Mouse (Mus musculus): ENCODE measurements around the gene Ahdc1. TPM values are rescaled to one million over a fixed set of nuclear protein-coding genes. Genes with fewer than 3 reads are reported as not detected.

Gene Ahdc1
- total and polyA plus RNA-seq, 3 experiments: 1.6 to 19.9 (median 8.4) TPM

DNA sequence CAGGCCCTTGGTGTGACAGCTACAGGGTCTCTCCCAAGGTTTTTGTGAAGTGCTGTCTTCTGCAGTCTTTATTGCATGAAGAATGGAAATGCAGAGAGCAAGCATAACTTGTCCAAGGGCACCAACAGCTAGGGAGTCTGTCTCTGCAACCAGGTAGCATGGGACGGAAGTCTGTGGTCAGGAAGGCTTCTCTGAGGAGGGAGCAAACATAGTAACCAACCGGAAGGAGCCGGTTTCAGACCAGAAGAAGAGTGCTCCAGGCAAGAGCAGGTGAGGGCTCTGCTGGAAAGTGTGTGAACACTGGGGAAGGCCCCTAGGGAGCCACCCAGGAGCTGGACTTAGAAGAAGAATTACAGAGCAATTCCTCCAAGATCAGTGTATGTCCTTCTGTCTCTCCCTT, 39.0 kb upstream of the Ahdc1 start:
- Histone ChIP-seq H3K36me3 (replicated peaks in 1 of 2; ENCODE audit: control insufficient read depth in 1 of 2, insufficient read depth in 1 of 2, low read length in 1 of 2) (no peaks in the 10 kb centered on the region), H3K4me3 (replicated peaks in 1 of 3; ENCODE audit: low read depth in 2 of 3, low read length in 2 of 3, poor library complexity in 1 of 3) (no peak overlapping the region), H3K27me3 (replicated peaks) (no peaks in the 10 kb centered on the region), H3K4me2 (ENCODE audit: insufficient read depth, low read depth, poor library complexity, severe bottlenecking) (no peak overlapping the region), H3K4me1 (ENCODE audit: control insufficient read depth in 1 of 2, insufficient read depth in 2 of 2) (peaks cover 25 to 63% of the 10 kb centered on the region in 2 experiments), H3K9ac (ENCODE audit: insufficient read depth, low read depth) (no peak overlapping the region), H3K79me2 (replicated peaks; ENCODE audit: control insufficient read depth, extremely low read depth, insufficient read depth, poor library complexity, severe bottlenecking) (no peaks in the 10 kb centered on the region), H3K9me3 (replicated peaks; ENCODE audit: low read length) (no peaks in the 10 kb centered on the region), H3K27ac (ENCODE audit: insufficient read depth, low read depth) (no peak overlapping the region)
- in situ Hi-C loops (cut with MboI; ENCODE audit: low pct_ligation_motif_present, low pct_unique_long_range_greater_than_20kb, low sequenced_read_pairs) (no loop called here), dilution Hi-C loops (cut with MboI; ENCODE audit: extremely low pct_ligation_motif_present, extremely low pct_unique_long_range_greater_than_20kb, low sequenced_read_pairs) (no loop called here)
- peak; percentile 38 for DNase-seq (ENCODE audit: extremely low read depth)
- TF ChIP-seq BHLHE40 (IDR thresholded peaks at IDR 0.05; ENCODE audit: low read depth, low read length): peak; percentile 48; the same call in 1 of the 2 replicates
- no peak for TF ChIP-seq KAT2A (IDR thresholded peaks at IDR 0.05; ENCODE audit: insufficient replicate concordance, low read length)
- TF ChIP-seq USF1 (IDR thresholded peaks at IDR 0.05; ENCODE audit: low read depth, low read length): no peak
- TF ChIP-seq MEF2A (IDR thresholded peaks at IDR 0.05; ENCODE audit: borderline replicate concordance, low read depth, low read length): peak; percentile 28; the same call in 1 of the 2 replicates
- TF ChIP-seq ETS1 (conservative IDR thresholded peaks at IDR 0.05; ENCODE audit: low read depth, low read length): no peak
- peak; percentile 60 for TF ChIP-seq EP300 (IDR thresholded peaks at IDR 0.05; ENCODE audit: low read length)
- no peak; the same call in 1 of the 2 replicates for TF ChIP-seq RAD21 (IDR thresholded peaks at IDR 0.05; ENCODE audit: low read depth, low read length)
- TF ChIP-seq JUN (IDR thresholded peaks at IDR 0.05; ENCODE audit: insufficient read depth, low read depth, low read length): no peak
- no peak for TF ChIP-seq ZKSCAN1 (IDR thresholded peaks at IDR 0.05; ENCODE audit: borderline replicate concordance, low read depth, low read length)
- TF ChIP-seq SMC3 (IDR thresholded peaks at IDR 0.05; ENCODE audit: low read depth, low read length): no peak
- TF ChIP-seq CHD1 (IDR thresholded peaks at IDR 0.05; ENCODE audit: low read depth, low read length): no peak
- no peak for TF ChIP-seq MAZ (IDR thresholded peaks at IDR 0.05; ENCODE audit: low read depth, low read length)
- TF ChIP-seq MXI1 (IDR thresholded peaks at IDR 0.05; ENCODE audit: low read depth, low read length): peak; percentile 37; the same call in 1 of the 2 replicates
- no peak for TF ChIP-seq JUND (conservative IDR thresholded peaks at IDR 0.05; ENCODE audit: low read depth, low read length)
- TF ChIP-seq IRF4 (IDR thresholded peaks at IDR 0.05; ENCODE audit: low read depth, low read length): 0 out of 2 replicates have a peak, but pooled peaks have one; percentile 10
- no peak for TF ChIP-seq SIN3A (IDR thresholded peaks at IDR 0.05; ENCODE audit: low read length)
- TF ChIP-seq ELF1 (IDR thresholded peaks at IDR 0.05; ENCODE audit: low read depth, low read length): peak; percentile 31; the same call in 1 of the 2 replicates

DNA sequence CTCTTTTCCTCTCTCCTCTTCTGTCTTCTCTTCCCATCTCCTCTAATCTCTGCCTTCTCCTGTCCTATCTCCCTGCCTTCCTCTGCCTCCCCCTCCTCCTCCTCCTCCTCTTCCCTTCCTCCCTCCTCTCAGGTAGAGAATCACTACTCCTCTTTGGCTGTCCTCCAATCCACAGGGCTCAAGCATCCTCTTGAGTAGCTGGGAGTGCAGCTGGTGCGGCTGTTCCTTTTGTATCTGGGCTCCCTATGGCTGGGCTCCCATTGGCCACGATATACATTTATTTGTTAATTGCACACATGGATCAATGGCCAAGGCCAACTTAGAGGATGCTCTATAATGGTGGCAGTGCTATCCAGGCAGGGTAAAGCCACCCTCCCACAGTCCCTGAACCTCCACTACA, 38.5 kb upstream of the Ahdc1 start:
- no peak overlapping the region for H3K4me3 ChIP-seq (replicated peaks in 1 of 3; ENCODE audit: low read depth in 2 of 3, low read length in 2 of 3, poor library complexity in 1 of 3)
- dilution Hi-C loops (cut with MboI; ENCODE audit: extremely low pct_ligation_motif_present, extremely low pct_unique_long_range_greater_than_20kb, low sequenced_read_pairs): no loop called here
- in situ Hi-C loops (cut with MboI; ENCODE audit: low pct_ligation_motif_present, low pct_unique_long_range_greater_than_20kb, low sequenced_read_pairs): no loop called here
- no peaks in the 10 kb centered on the region for H3K36me3 ChIP-seq (replicated peaks in 1 of 2; ENCODE audit: control insufficient read depth in 1 of 2, insufficient read depth in 1 of 2, low read length in 1 of 2)
- peaks cover 30 to 68% of the 10 kb centered on the region in 2 experiments for H3K4me1 ChIP-seq (ENCODE audit: control insufficient read depth in 1 of 2, insufficient read depth in 2 of 2)
- no peak overlapping the region for H3K9ac ChIP-seq (ENCODE audit: insufficient read depth, low read depth)
- no peak overlapping the region for H3K27ac ChIP-seq (ENCODE audit: insufficient read depth, low read depth)
- H3K27me3 ChIP-seq (replicated peaks): no peaks in the 10 kb centered on the region
- H3K4me2 ChIP-seq (ENCODE audit: insufficient read depth, low read depth, poor library complexity, severe bottlenecking): no peak overlapping the region
- H3K79me2 ChIP-seq (replicated peaks; ENCODE audit: control insufficient read depth, extremely low read depth, insufficient read depth, poor library complexity, severe bottlenecking): no peaks in the 10 kb centered on the region
- no peak for DNase-seq (ENCODE audit: extremely low read depth)
- H3K9me3 ChIP-seq (replicated peaks; ENCODE audit: low read length): no peaks in the 10 kb centered on the region
- TF ChIP-seq ETS1 (conservative IDR thresholded peaks at IDR 0.05; ENCODE audit: low read depth, low read length) (no peak), MAFK (IDR thresholded peaks at IDR 0.05; ENCODE audit: insufficient replicate concordance, low read length) (no peak), TBP (conservative IDR thresholded peaks at IDR 0.05; ENCODE audit: low read depth, low read length) (no peak), ZC3H11A (IDR thresholded peaks at IDR 0.05; ENCODE audit: low read depth, low read length) (no peak), E2F4 (IDR thresholded peaks at IDR 0.05; ENCODE audit: insufficient replicate concordance, low read depth, low read length) (no peak), IRF4 (IDR thresholded peaks at IDR 0.05; ENCODE audit: low read depth, low read length) (no peak), GABPA (IDR thresholded peaks at IDR 0.05; ENCODE audit: insufficient replicate concordance, low read depth, low read length) (no peak), TCF12 (IDR thresholded peaks at IDR 0.05; ENCODE audit: low read depth, low read length) (no peak), ZMIZ1 (IDR thresholded peaks at IDR 0.05; ENCODE audit: low read depth, low read length) (no peak), MXI1 (IDR thresholded peaks at IDR 0.05; ENCODE audit: low read depth, low read length) (no peak), RCOR1 (conservative IDR thresholded peaks at IDR 0.05; ENCODE audit: low read depth, low read length) (no peak), MYC (IDR thresholded peaks at IDR 0.05; ENCODE audit: low read depth, low read length) (no peak), JUN (IDR thresholded peaks at IDR 0.05; ENCODE audit: insufficient read depth, low read depth, low read length) (no peak), POLR2AphosphoS2 (IDR thresholded peaks at IDR 0.05; ENCODE audit: low read depth, low read length) (no peak), JUND (conservative IDR thresholded peaks at IDR 0.05; ENCODE audit: low read depth, low read length) (no peak), SMC3 (IDR thresholded peaks at IDR 0.05; ENCODE audit: low read depth, low read length) (no peak), BHLHE40 (IDR thresholded peaks at IDR 0.05; ENCODE audit: low read depth, low read length) (no peak)
